Mouse (Mus musculus) adrenal gland, adult 2 months (tissue): ENCODE results near the gene Eci3. TPM values are rescaled to one million over a fixed set of nuclear protein-coding genes. Genes with fewer than 3 reads are reported as not detected.

Experiments
- DNase-seq: peaks from one replicate; pipeline ENCODE4 v3.0.0; 2021
- polyA plus RNA-seq: library from polyadenylated mRNA; depleted of rRNA; stranded (reverse); fragments of >200 nt; gene quantifications from 2 replicates; pipeline ENCODE4 v1.2.3, GENCODE M21; 2012; rRNA removed
- total RNA-seq, 2 experiments: library from RNA; stranded (reverse); gene quantifications; 2 replicates each; pipeline ENCODE4 v1.2.3; 2021

Eci3 gene
- total and polyA plus RNA-seq, 3 experiments, result 0.35 to 3.0 (median 2.6) TPM

DNA sequence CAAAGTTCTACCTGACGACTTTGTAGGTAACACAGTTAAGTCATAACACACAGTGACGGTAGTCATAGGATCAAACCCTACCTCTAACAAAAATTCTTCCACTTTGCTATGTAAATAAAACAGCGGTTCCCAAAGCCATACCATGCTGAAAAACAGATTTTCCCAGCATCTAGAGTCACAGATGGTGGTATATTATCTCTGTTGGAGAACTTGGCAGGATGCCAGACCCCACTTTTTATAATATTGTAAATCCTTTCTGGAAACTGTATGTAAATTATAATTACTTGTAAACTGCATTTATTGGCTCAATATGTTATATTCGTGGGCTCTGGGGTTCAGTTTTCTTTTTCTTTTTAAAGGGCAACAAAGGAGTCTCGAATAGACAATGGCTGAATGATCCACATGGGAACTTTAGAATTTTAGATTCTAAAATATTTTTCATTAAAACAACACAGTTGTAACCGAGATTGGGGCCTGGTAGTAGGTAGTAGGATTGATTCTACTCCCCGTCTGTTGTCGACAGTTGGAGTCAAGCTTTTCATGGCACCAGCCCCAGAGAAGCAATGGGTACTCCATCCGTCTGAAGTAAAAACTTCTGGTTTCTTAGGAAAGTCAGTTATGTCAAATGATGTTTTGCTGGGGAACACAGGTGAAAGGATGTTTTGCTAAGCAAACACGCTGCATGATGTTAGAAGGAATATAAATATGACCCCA, 28.5 kb downstream of the Eci3 start:
- no peak for DNase-seq

GRCm38 (mm10) chr13:34924210-34924609, 39.4 kb downstream of the Eci3 start, which contains the start of the genes Fam217a and 4933417A18Rik:
TSS of gene Fam217a (minus strand) at chr13:34924310.
TSS of gene 4933417A18Rik (plus strand) at chr13:34924409.
- DNase-seq, result no peak

DNA sequence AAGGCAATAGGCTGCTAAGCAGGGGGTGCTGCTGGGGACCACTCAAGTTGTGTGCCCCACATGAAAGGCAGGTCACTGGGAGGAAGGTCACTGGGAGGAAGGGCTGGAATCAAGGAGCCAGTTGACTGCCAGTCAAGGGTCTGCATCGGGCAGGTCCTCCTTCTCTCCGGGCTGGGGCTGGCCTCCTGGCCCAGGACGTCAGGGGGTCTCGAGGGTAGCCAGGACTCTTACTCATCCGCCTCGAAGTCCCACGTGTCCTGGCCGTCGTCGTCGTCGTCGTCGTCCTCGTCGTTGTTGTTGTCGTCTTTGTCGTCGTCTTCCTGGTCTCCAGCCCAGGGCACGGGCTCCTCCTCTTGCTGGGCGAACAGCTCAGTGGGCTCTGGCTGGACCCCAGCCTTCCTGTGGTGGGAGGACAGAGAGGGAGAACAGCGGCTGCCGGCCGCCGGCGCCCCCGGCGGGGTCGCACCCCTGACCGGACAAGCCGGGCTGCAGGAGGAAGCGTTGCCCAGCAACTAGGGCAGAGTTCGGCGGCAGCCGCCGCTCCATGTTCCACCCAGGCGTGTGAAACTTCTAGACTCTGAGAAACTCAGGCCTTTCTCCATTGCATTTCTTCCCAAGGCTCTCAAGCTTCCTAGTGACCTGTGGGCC, 47.0 kb downstream of the Eci3 start:
- DNase-seq, result peak; percentile 17

- DNase-seq, result no peak
These were observed 49.0 kb downstream of the Eci3 start for GRCm38 (mm10) chr13:34914614-34915013.

Other genes with a start within 250 kb of the Eci3 start
- gene Fam50b, start 229.0 kb downstream of the Eci3 start, total RNA-seq, result not detected
- not detected in 2 replicates for gene Fam50b, start 229.0 kb downstream of the Eci3 start, polyA plus RNA-seq
- 10 to 100 TPM; 66.3 to 95.7 TPM for gene Prpf4b, start 88.5 kb downstream of the Eci3 start, total RNA-seq
- gene Prpf4b, start 88.5 kb downstream of the Eci3 start, polyA plus RNA-seq, result 2.0 and 3.2 TPM in 2 replicates
- 1 to 10 TPM; 1.1 to 1.4 TPM for gene Fam217a, start 39.5 kb downstream of the Eci3 start, total RNA-seq
- gene Fam217a, start 39.5 kb downstream of the Eci3 start, polyA plus RNA-seq, result 0.20 and 0.46 TPM in 2 replicates
- not detected for gene 4933417A18Rik, start 39.4 kb downstream of the Eci3 start, total RNA-seq
- gene 4933417A18Rik, start 39.4 kb downstream of the Eci3 start, polyA plus RNA-seq, result not detected in 2 replicates
- 100 to 1,000 TPM in 1 of 2 experiments, 10 to 100 TPM in 1; 98.3 to 131 TPM for gene Eci2, start 63.3 kb upstream of the Eci3 start, total RNA-seq
- gene Eci2, start 63.3 kb upstream of the Eci3 start, polyA plus RNA-seq, result 38.3 and 39.4 TPM in 2 replicates